Mouse (Mus musculus) bone marrow, adult 2 months (tissue): Measurements from ENCODE around the gene Dhps. TPM values are rescaled to one million over a fixed set of nuclear protein-coding genes. Genes with fewer than 3 reads are reported as not detected.

Experiments used
- H3K27ac ChIP-seq: fragments of 200-500 bp; 2 replicates; pipeline ENCODE4 v1.5.1; 2012; ENCODE audit warnings: low read depth, mild to moderate bottlenecking, control low read depth, inconsistent platforms, low read length; ENCODE audit not compliant: control insufficient read depth, poor library complexity, insufficient read depth
- H3K4me1 ChIP-seq: fragments of 200-500 bp; 2 replicates; pipeline ENCODE4 v1.6.1; 2011; ENCODE audit warnings: low read length; ENCODE audit not compliant: control insufficient read depth, insufficient read depth
- H3K4me3 ChIP-seq: fragments of 200-500 bp; replicated peaks from 2 replicates; pipeline ENCODE3; 2011; ENCODE audit warnings: mild to moderate bottlenecking, low read depth, low read length, control low read depth; ENCODE audit not compliant: control insufficient read depth
- CTCF ChIP-seq: fragments of 200-500 bp; IDR thresholded peaks from 2 replicates; pipeline ENCODE4 v1.5.1; 2011; ENCODE audit warnings: low read length, control low read depth; ENCODE audit not compliant: control insufficient read depth, insufficient read depth
- POLR2A ChIP-seq: fragments of 200-500 bp; IDR thresholded peaks from 2 replicates; pipeline ENCODE4 v1.6.1; 2011; ENCODE audit warnings: low read depth, mild to moderate bottlenecking, control low read depth, low read length, borderline replicate concordance; ENCODE audit not compliant: control insufficient read depth
- WGBS: fragments of 180-500 bp; shearing (Covaris S2); methylation state at CpG from one replicate; pipeline ENCODE4 v1.1.7; 2018; 5-methylcytosine and 5-hydroxymethylcytosine counted together
- polyA plus RNA-seq: library from polyadenylated mRNA; stranded (reverse); fragments of >200 nt; gene quantifications from 2 replicates; pipeline ENCODE4 v1.2.4, GENCODE M21; 2011; ENCODE audit warnings: low replicate concordance; ENCODE audit not compliant: missing spikeins, insufficient read depth, insufficient read length

The Dhps gene
- polyA plus RNA-seq, 1 experiment: 31.0 TPM

DNA sequence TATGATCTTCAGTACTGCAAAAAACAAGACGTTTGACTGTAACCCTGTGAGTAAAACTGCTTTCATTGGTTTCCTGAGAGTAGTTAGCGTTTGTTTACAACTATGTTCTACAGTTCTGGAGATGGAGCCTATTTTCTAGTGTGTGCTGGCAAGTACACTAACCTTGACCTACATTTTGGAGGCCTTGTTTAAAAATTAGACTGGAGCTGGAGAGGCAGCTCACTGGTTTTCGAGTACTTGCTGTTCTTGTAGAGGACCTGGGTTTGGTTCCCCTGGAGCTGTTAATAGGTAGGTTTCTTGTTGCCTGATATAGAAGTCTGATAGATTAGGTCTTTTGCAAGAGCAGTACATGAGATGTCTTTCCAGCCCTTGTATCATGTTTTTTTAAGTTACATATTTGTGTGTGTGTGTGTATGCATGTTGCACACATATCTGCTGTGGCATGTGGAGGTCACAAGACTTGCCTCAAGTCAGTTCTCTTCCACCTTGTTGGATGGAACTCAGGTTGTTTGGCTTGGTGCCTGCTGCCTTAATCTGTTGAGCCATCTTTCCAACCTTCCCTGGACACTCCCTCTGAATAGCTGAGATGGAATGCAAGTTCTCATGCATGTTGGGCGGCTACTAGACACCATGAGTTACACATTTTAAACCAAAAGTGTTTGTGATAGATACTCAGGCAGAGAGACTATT lies 38.8 kb upstream of the Dhps start:
- WGBS: 84% methylated on average over 4 of the region's 4 CpGs
- Histone ChIP-seq H3K4me3 (no peak overlapping the region), H3K4me1 (peaks cover 4% of the 10 kb centered on the region; the same call in 1 of the 2 replicates), H3K27ac (no peak overlapping the region)
- TF ChIP-seq CTCF: no peak
- TF ChIP-seq POLR2A: no peak

DNA sequence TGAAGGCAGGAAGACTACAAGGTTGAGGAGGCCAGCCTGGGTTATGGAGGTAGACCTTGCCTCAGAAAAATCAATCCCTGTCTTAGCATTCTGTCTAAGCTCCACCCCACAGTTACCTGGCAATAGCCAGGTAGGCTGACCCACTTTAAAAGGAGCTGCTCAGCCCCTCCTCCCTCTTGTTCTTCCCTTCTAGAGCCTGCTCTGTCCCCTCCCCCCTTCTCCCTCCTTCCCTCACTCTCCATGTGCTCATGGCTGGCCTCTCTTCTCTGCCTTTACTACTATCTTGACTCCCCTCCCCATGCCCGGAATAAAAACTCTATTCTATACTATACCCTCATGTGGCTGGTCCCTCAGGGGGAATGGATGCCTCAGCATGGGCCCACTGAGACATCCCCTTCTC lies 37.7 kb upstream of the Dhps start:
- WGBS: 74% methylated on average over 1 of the region's 1 CpGs
- Histone ChIP-seq H3K4me1 (peaks cover 2% of the 10 kb centered on the region; the same call in 1 of the 2 replicates), H3K27ac (no peak overlapping the region)

DNA sequence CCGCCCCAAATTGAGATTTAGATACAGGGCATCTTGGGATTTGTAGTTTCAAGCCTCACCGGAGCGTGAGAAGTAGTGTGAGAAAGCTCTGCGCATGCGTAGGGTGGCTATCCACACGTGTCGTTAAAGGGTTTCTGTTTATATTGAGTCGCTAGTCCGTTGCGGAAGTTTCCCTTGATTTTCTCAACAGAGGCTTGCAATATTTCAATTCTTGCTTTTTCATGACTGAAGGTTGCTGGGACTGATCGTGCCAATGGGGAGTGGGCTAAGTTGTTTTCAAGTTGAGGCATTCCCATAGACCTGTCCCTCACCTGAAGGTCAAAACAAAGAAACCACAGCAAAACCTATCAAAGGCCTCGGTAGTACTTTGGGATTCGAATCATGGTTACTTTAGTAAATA lies 36.8 kb upstream of the Dhps start:
- WGBS: 2% methylated on average over 13 of the region's 13 CpGs
- TF ChIP-seq CTCF (no peak), POLR2A (no peak)
- Histone ChIP-seq H3K27ac (no peak overlapping the region), H3K4me1 (peaks cover 1% of the 10 kb centered on the region; the same call in 1 of the 2 replicates), H3K4me3 (peak overlapping the region; percentile 50)

More for the DNA sequence above, 37.7 kb upstream of the Dhps start:
- H3K4me3 ChIP-seq: no peak overlapping the region
- no peak for TF ChIP-seq POLR2A
- no peak for TF ChIP-seq CTCF

DNA sequence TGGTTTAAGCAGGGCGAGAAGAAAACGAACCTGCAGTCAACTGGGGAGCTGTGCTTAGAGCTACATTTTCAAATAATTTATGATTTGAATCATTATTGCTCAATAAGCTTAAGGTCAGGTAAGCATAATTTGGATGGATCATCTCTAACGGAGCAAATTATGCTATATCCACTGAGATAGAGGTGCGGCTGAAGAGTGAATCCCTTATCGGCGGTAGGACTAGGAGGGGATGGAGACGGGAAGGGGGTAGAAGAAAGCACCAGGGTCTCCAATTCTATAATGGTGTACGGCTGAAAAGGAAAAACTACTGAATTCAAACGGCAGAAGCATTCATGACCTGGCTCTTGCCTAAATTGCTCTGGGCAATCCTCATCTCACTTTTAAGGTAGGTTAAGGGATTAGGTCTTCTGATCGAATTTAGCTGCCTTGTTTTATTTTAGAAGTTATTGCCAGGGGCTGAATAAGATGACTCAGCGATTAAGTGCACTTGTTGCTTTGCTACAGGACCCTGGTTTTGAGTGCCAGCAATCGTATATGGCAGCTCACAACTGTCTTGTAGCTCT lies 36.3 kb upstream of the Dhps start:
- H3K27ac ChIP-seq: peak overlapping the region; percentile 39; the same call in 1 of the 2 replicates
- H3K4me1 ChIP-seq: peaks cover 1% of the 10 kb centered on the region; the same call in 1 of the 2 replicates
- no peak for TF ChIP-seq CTCF
- no peak for TF ChIP-seq POLR2A
- H3K4me3 ChIP-seq: no peak overlapping the region
- WGBS: 2% methylated on average over 12 of the region's 12 CpGs

DNA sequence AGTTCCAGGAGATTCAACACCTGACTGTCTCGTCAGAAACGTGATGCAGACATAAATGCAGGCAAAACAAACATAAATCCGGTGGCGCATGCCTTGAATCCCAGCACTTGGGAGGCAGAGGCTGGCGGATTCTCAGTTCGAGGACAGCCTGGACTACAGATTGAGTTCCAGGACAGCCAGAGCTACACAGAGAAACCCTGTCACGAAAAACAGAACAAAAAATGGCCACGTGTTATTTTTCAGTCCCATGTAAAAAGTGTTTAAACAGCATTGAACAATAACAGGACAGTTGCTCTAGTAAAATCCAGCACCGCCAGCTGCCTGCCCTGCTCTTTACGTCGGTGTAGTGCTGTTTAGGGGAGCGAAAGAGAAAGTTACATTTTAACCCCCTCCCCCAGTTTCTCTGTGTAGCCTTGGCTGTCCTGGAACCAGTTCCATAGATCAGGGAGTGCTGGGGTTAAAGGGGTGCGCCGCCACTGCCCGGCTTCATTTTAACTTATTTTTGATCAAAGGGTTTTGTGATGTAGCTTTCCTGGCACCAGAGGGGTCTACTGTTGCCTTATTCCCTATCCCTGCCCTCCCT lies 35.7 kb upstream of the Dhps start:
- Histone ChIP-seq H3K27ac (peak overlapping the region; percentile 41; the same call in 1 of the 2 replicates), H3K4me3 (peak overlapping the region; percentile 89), H3K4me1 (peaks cover 1% of the 10 kb centered on the region; the same call in 1 of the 2 replicates)
- 1% methylated on average over 15 of the region's 15 CpGs for WGBS
- TF ChIP-seq POLR2A (no peak), CTCF (no peak)

DNA sequence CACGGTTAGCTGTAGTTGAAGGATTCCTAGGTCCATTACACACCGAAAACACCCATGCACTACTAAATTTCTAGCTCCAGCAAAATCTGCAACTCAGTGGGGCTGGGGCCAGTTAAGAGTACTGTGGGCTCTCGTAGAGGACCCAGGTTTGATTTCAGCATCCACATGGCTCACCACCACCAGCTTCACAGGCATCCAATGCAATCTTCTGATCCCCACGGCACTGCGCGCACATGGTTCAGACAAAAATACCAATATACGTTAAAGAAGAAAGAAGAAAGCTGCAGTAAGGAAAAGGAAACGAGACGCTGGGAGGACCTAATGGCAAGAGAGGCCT lies 35.2 kb upstream of the Dhps start:
- peak overlapping the region; percentile 63 for H3K27ac ChIP-seq
- H3K4me3 ChIP-seq: peak overlapping the region; percentile 89
- no peak for TF ChIP-seq CTCF
- TF ChIP-seq POLR2A: no peak
- WGBS: under 1% methylated on average over 9 of the region's 9 CpGs
- H3K4me1 ChIP-seq: peaks cover 1% of the 10 kb centered on the region; the same call in 1 of the 2 replicates

DNA sequence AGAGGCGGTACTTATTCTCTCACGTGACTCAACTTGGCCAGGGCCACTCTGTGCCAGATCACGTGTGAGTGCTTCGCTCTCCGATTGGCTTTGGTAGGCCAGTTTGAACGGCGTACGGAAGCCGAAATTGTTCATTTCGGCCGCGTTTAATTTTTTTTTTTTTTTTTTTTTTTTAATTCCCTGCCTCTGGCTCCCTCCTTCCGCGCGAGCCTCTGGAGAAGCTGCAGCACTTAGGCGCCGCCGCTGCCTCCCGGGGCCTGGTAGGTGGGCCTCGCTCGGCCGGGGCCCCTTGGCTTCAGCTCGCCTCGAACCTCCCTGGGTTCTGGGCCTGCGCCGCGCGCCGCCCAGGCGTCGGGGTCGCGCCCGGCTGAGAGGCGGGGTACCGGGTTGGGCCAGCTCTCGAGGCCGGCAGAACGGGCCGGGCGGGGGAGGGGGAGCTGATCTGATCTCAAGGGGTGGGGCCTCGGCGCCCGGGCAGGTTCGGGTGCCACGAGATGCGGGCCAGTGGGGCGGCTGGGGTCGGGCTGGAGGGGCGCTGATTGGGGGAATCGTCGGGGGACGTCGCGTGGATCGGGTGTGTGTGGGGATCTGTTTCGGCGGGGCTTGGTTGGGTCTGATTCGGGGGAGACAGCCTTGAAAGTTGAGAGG lies 34.7 kb upstream of the Dhps start, which contains the start of gene Tnpo2:
Gene Tnpo2 (plus strand): TSS at position 198 of the 648 bp plus-strand sequence.
- Histone ChIP-seq H3K27ac (peak within 1 kb of the TSS; percentile 92), H3K4me1 (peaks cover 1% of the 10 kb centered on the region; the same call in 1 of the 2 replicates), H3K4me3 (peak within 1 kb of the TSS; percentile 89)
- no peak for TF ChIP-seq CTCF
- no peak for TF ChIP-seq POLR2A
- under 1% methylated on average over 59 of the region's 59 CpGs for WGBS

DNA sequence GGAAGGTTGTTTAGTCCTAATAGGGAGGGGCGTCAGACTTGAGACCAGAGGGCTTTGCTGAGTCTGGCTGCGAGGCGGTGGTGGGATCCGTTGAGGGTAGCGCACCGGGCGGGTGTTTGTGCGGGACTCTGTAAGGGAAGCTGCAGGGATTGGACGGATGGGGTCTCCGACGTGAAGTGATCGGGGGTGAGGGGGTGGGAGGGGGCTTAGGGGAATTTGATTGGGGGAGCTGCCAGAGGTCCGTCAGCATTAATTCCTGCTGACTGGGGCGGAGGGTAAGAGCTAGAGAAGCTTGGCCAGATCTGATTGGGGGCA lies 34.2 kb upstream of the Dhps start:
- WGBS: 0% methylated on average over 14 of the region's 14 CpGs
- Histone ChIP-seq H3K27ac (peak overlapping the region; percentile 92; the same call in 1 of the 2 replicates), H3K4me1 (peaks cover 1% of the 10 kb centered on the region; the same call in 1 of the 2 replicates), H3K4me3 (peak overlapping the region; percentile 89)
- TF ChIP-seq POLR2A (no peak), CTCF (no peak)
